Mouse (Mus musculus): ENCODE data around the gene Bod1l. TPM values are rescaled to one million over a fixed set of nuclear protein-coding genes. Genes with fewer than 3 reads are reported as not detected.

Gene Bod1l
- total RNA-seq, 2 experiments from 2014 or later: 35.6 to 36.0 TPM

Small RNA genes within 50 kb of the gene (microRNA-seq; reads per million reads assigned to microRNA genes)
- gene Mir6414: 0 reads per million in 2 experiments

Other genes starting within 250 kb of the Bod1l start
- gene Rab28, start 136.2 kb downstream of the Bod1l start, total RNA-seq (2021): 10 to 100 TPM; 60.8 TPM
- gene Nkx3-2, start 79.8 kb downstream of the Bod1l start, total RNA-seq (2021): not detected
- gene Gm16223, start 223.6 kb upstream of the Bod1l start, total RNA-seq (2021): not detected